Mouse (Mus musculus): ENCODE measurements around the gene Zbtb8a.
A peak's percentile ranks its signal among the peaks of the same experiment; 100 is the strongest.

The Zbtb8a gene

GRCm38 (mm10) chr4:129335216-129336074 is 42.5 kb downstream of the Zbtb8a start, which contains the start of the genes Rbbp4 and Zbtb8os:
Rbbp4 (minus strand) TSS chr4:129335370.
Zbtb8os (plus strand) TSS chr4:129335695.
- peak; percentile 98 for DNase-seq (ENCODE audit: low read depth)

- DNase-seq (ENCODE audit: low read depth), result no peak
These were observed 43.2 kb downstream of the Zbtb8a start for GRCm38 (mm10) chr4:129334677-129335215.

GRCm38 (mm10) chr4:129332846-129333245 is 45.1 kb downstream of the Zbtb8a start:
- no peak for DNase-seq (ENCODE audit: low read depth)

- no peak for DNase-seq (ENCODE audit: low read depth)
These were observed 51.7 kb downstream of the Zbtb8a start for GRCm38 (mm10) chr4:129326191-129326590.

DNA sequence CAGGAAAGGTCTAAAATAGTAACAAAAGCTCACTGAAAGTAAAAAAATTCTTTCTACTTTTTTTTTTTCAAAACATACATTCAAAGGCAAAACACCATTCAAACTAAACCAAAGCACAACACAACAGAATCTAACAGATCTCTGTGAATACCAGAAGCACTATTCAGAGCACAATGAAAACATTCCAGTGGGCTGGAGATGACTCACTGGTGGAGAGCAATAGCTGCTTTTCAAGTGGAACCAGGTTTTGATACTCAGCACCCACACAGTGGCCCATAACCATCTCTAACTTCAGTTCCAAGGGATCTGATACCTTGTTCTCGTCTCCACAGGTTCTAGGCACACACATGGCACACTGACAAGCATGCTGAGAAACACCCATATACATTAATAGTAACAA is 53.2 kb downstream of the Zbtb8a start:
- no peak for DNase-seq (ENCODE audit: low read depth)

GRCm38 (mm10) chr4:129323491-129323890 is 54.4 kb downstream of the Zbtb8a start:
- no peak for DNase-seq (ENCODE audit: low read depth)

DNA sequence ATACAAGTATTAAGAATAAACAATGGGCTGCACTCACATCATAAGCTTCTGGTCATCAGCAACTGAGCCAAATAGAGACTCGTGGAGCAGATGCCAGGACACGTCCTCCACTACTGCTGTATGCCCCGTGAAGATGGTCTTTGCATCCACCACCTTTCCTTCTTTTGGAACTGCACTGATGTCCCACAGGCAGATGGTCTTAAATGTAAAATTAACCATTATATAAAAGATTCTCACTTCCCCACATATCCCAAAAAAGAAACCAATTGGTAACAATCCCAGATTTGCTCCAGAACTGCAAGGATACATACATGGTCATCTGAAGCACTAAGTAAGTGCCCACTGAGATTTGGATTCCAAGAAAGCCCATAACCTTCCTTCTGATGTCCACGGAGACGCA is 55.9 kb downstream of the Zbtb8a start:
- DNase-seq (ENCODE audit: low read depth), result no peak

GRCm38 (mm10) chr4:129320876-129321275 is 57.0 kb downstream of the Zbtb8a start:
- DNase-seq (ENCODE audit: low read depth), result no peak

GRCm38 (mm10) chr4:129313886-129314285 is 64.0 kb downstream of the Zbtb8a start:
- no peak for DNase-seq (ENCODE audit: low read depth)

DNA sequence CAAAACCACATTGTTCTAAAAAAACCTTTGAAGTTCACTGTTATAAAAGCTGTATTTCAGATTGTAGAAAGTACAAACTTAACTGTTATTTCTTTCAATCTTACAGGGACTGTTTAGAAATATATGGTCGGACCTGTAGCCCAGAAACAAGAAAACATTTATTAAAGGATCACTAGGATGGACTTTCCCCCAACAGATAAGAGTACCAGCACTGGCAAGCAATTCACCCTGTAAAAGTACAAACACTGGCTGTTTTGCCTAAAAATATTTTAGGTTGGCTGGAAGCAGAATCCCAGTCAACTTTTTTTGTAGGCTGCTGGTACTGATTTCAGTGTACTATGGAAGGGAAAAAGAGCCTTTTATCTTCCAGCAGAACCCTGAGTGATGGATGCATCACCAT is 70.0 kb downstream of the Zbtb8a start:
- no peak for DNase-seq (ENCODE audit: low read depth)

DNA sequence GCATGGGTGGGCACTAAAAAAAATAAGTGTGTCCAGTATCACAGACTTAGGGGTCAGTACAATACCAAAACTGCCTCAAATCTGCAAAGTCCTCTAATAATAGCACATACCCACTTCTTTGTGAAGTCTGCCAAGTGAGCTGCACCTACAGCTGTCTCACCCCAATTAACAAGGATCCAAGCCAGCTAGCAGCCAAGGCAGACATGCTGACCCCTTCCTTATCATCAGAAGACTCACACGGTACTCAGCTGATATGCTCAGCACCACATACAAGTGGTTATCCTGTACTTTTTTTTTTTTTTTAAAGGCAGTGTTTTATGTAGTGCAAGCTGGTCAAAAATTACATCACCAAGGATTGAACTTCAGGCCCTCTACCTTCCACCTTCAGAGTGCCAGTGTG is 73.6 kb downstream of the Zbtb8a start:
- DNase-seq (ENCODE audit: low read depth), result peak; percentile 17

DNA sequence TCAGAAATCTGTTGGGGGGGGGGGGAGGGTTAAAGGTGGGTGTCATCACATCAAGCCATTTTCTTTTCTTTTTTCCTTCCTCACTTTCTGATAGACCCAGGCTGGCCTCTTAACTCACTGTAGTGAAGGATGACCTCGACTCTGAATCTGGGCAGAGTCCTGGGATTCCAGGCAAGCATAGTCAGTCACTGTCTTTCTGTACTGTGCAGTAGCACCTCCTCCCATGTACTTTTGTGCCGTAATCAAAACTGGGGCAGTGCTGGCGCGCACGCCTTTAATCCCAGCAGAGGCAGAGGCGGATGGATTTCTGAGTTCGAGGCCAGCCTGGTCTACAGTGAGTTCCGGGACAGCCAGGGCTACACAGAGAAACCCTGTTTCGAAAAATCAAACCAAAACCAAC is 74.1 kb downstream of the Zbtb8a start:
- DNase-seq (ENCODE audit: low read depth), result no peak
